Mouse (Mus musculus) brown adipose tissue, adult 24 weeks (tissue): Measurements from ENCODE around the gene Olfr67. TPM values are rescaled to one million over a fixed set of nuclear protein-coding genes. Genes with fewer than 3 reads are reported as not detected.
"Not testable (repeated sequence)": the region's sequence is repeated elsewhere in the genome, so short reads cannot be mapped to it uniquely, and the experiment has no call there.

Experiments
- H3K27ac ChIP-seq: fragments of 200-500 bp; replicated peaks from 2 replicates; pipeline ENCODE4 v1.5.1; 2012; ENCODE audit warnings: low read depth, mild to moderate bottlenecking, low read length
- H3K4me1 ChIP-seq: fragments of 200-500 bp; 2 replicates; pipeline ENCODE4 v1.6.1; 2012; ENCODE audit warnings: low read length, mixed read lengths; ENCODE audit not compliant: control insufficient read depth, insufficient read depth, insufficient read length
- H3K4me3 ChIP-seq: fragments of 200-500 bp; 2 replicates; pipeline ENCODE4 v1.5.1; 2012; ENCODE audit warnings: low read depth, mild to moderate bottlenecking, low read length, moderate library complexity; ENCODE audit not compliant: insufficient read depth
- polyA plus RNA-seq: library from polyadenylated mRNA; stranded (reverse); fragments of >200 nt; gene quantifications from 2 replicates; pipeline ENCODE4 v1.2.4, GENCODE M21; 2012; ENCODE audit not compliant: missing spikeins, insufficient read depth, insufficient read length

Olfr67 gene
- polyA plus RNA-seq, 1 experiment = not detected

DNA sequence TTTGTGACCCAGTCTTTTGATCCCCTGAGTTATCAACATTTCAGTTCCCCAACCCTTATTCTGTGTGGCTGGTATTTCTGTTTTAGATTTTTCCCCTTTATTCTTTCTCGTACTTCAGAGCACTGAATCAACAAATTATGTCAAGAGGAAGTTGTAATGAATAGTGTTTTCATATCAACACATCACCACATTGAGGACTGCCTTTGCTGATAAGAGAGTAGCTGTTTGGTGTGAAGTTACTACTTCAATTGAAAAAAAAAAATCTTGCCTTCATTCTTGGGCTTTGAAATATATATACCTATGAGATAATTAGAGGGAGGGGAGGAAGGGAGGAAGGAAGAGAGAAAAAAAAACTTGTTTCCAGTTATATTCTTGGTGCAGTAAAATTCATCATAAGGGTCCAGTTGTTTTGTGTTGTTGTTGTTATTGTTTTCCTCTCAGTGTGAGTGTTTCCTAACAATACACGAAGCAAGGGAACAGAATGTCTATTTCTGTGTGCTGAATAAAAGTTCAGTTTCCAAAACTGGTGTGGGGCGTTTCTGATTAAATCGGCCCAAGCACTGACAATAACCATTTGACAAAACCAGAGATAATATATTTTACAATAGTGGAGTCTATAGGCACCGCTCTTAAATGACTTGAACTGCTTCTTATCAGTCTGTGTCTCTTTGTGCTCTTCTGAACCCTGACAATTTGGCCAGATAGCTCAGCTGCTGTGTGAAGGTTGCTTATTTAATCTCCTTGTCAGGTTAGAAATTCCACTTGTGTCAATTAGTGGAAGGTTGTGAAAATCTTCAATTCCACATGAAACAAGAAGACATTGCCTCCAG lies 17.6 kb upstream of the Olfr67 start:
- Histone ChIP-seq H3K27ac (no peak overlapping the region), H3K4me3 (no peak overlapping the region), H3K4me1 (no peaks in the 10 kb centered on the region)

DNA sequence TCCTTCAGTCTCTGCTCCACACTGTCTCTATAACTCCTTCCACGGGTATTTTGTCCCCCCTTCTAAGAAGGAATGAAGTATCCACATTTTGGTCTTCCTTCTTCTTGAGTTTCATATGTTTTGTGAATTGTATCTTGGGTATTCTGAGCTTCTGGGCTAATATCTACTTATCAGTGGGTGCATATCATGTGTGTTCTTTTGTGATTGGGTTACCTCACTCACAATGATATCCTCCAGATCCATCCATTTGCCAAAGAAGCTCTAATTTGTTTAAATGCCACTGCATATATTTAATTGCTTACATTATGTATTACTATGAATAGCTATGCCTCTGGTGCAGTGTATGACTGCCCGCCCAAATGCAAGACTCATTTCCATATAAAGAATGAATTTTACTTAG lies 16.5 kb upstream of the Olfr67 start:
- H3K4me3 ChIP-seq, H3K27ac ChIP-seq, H3K4me1 ChIP-seq: not testable (repeated sequence)

DNA sequence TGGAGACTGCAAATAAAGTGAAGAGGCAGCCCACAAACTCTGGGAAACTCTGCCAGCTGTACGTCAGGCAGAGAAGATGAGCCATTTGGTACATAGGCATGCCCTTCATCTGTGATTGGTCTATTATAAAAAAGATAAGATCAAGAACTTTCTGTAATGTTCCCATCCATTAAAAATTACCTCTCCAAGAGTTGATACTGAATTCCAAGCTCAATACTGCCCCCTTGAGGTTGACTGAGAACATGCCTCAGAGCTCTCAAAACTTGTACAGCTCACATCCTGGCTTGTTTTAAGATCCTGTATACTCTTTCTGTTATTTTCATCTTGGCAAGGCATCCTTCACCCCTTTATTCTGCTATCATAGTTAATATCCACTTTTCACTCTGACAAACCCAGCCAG lies 15.2 kb upstream of the Olfr67 start:
- no peaks in the 10 kb centered on the region for H3K4me1 ChIP-seq

DNA sequence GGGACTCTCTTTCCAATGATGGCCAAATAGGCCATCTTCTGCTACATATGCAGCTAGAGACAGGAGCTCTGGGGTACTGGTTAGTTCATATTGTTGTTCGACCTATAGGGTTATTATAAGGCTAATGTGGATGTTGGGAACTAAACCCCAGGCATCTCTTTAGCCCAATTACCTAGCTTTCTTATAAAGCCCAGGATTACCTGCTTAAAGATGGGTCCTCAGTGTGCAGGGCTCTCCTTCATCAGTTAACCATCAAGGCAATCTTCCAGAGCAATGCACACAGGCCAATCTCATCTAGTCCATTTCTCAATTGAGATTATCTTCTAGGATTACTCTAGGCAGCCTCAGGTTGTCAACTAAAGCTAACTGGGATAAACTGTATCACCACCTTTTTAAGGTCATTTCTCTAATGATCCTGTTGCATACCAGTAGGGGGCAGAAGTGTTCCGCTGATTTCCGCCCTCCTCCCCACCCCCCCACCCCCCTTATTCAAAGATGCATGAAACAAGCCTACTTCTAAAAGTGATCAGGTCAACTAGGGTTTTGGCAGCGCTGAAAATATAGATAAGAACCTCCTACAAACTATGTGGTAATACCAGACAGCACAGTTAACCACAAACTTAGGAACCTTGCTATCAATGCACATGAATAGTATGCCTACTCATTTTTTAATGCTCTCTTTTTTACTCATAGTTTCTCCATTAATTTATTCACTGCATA lies 1.2 kb upstream of the Olfr67 start:
- H3K4me3 ChIP-seq = no peak overlapping the region
- H3K27ac ChIP-seq = no peak overlapping the region
- H3K4me1 ChIP-seq = no peaks in the 10 kb centered on the region

More for the DNA sequence above, 15.2 kb upstream of the Olfr67 start:
- Histone ChIP-seq H3K4me3 (no peak overlapping the region), H3K27ac (no peak overlapping the region)

DNA sequence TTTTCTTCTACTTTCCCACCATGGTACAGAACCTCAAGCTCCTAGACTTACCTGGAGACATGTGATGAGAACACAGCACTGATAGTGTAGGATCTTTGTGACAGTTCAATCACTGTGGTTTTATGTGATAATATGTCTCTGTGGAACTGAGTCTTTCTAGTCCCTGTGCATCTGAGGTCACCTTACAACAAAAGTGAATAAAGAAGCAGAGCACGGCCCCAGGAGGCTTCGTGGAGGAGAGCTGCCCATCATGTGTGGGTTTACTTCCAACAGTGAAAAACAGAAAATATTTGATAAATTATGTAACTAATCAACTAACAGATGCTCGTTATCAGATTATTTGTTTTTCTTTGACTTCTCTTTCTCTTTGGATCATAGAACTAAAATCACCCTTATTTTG lies 12.0 kb downstream of the Olfr67 start, which contains the start of gene Olfr68:
TSS of gene Olfr68 (minus strand) at position 101 of the 400 bp plus-strand sequence.
- H3K4me1 ChIP-seq = no peaks in the 10 kb centered on the region
- H3K27ac ChIP-seq = no peak within 1 kb of the TSS
- H3K4me3 ChIP-seq = no peak within 1 kb of the TSS

DNA sequence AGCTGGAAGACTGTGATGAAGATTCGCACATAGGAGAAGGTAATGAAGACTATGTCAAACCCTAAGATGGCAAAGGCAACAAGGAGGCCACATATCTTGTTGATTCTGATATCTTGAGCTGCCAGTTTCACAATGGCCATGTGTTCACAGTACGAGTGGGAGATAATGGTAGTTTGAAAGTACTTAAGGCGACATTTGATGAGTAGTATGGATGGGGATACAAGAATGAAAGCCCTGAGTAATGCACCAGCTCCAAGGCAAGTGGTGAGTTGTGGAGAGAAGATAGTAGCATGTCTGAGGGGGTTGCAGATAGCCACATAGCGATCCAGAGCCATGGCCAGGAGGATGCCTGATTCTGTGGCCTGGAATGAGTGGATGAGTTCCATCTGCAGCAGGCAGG lies 14.0 kb downstream of the Olfr67 start:
- H3K4me1 ChIP-seq, H3K4me3 ChIP-seq, H3K27ac ChIP-seq: not testable (repeated sequence)

DNA sequence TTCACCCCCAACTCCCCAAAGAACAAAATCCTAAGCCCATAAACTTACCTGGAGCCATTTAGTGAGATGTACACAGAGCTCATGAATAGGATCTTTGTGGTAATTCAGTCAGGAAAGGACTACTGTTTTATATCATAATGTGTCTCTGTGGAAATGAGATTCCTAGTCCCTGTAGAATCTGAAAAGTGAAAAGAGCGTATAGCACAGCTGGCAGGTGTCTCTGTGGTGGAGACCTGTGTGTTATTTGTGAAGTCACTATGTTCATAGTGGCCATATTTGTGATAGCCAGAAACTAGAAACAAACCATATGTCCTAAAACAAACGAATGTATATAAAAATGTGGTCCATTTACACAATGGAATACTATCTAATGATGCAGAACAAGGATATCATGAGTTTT lies 20.1 kb downstream of the Olfr67 start, which contains the start of gene Olfr69:
TSS of gene Olfr69 (minus strand) at position 101 of the 400 bp plus-strand sequence.
- Histone ChIP-seq H3K4me3 (no peak within 1 kb of the TSS), H3K27ac (no peak within 1 kb of the TSS), H3K4me1 (no peaks in the 10 kb centered on the region)

DNA sequence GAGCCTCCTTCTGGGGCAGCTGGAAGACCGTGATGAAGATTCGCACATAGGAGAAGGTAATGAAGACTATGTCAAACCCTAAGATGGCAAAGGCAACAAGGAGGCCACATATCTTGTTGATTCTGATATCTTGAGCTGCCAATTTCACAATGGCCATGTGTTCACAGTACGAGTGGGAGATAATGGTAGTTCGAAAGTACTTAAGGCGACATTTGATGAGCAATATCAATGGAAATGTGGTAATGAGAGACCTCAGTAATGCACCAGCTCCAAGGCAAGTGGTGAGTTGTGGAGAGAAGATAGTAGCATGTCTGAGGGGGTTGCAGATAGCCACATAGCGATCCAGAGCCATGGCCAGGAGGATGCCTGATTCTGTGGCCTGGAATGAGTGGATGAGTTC lies 23.9 kb downstream of the Olfr67 start:
- not testable (repeated sequence) for H3K4me1 ChIP-seq, H3K4me3 ChIP-seq, H3K27ac ChIP-seq

DNA sequence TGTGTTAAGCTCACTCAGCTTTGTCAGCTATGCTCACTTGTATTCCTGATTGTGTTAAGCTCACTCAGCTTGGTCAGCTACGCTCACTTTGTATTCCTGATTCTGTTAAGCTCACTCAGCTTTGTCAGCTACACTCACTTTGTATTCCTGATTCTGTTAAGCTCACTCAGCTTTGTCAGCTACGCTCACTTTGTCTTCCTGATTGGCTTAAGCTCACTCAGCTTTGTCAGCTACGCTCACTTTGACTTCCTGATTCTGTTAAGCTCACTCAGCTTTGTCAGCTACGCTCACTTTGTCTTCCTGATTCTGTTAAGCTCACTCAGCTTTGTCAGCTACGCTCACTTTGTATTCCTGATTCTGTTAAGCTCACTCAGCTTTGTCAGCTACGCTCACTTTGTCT lies 29.4 kb downstream of the Olfr67 start:
- not testable (repeated sequence) for H3K27ac ChIP-seq, H3K4me3 ChIP-seq, H3K4me1 ChIP-seq

DNA sequence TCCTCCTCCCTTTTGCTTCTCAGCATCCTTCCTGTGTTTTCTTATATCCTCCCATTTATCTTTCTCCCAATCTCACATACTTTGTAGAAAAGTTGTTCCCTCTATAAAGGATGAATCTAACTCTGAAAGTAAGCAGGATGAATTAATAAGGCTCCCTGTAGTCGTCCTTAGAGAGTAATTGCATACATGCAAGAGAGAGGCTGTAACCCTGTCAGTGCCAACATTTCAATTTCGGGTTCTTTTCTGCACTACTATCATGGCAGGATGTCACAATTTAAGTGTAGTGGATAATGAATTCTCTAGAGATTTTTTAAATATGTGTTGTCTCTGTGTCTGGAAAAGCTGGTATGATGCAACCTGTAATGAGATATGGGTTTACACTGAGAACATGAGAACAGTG lies 34.4 kb downstream of the Olfr67 start, which contains the start of gene Olfr630:
TSS of gene Olfr630 (minus strand) at position 101 of the 400 bp plus-strand sequence.
- H3K27ac ChIP-seq = no peak within 1 kb of the TSS
- no peaks in the 10 kb centered on the region for H3K4me1 ChIP-seq
- H3K4me3 ChIP-seq = no peak within 1 kb of the TSS

DNA sequence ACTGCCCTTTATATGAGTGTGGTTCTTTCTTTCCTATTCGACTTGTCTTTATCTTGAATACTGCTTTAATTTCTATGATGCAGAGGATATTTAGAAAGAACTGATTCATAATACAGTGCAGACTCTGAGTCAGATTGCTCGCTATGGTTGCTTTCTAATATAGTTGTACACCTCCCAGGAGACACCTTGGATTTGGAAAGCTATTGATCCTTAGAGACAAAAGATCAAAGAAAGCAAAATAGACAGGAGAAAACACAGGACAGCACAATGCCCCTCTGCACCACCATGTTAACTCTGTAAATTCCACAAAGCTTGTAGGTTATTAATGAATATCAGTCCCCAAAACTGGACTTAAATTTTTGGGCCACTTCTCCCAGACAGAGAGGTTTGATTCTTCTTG lies 46.8 kb downstream of the Olfr67 start, which contains the start of gene Olfr629:
TSS of gene Olfr629 (minus strand) at position 101 of the 400 bp plus-strand sequence.
- H3K27ac ChIP-seq = no peak within 1 kb of the TSS
- no peaks in the 10 kb centered on the region for H3K4me1 ChIP-seq
- no peak within 1 kb of the TSS for H3K4me3 ChIP-seq

Other genes with a start within 250 kb of the Olfr67 start
- not detected in 2 replicates for gene Olfr612, start 249.1 kb downstream of the Olfr67 start, polyA plus RNA-seq
- not detected in 2 replicates for gene Olfr613, start 243.7 kb downstream of the Olfr67 start, polyA plus RNA-seq
- gene Olfr615, start 235.7 kb downstream of the Olfr67 start, polyA plus RNA-seq = not detected in 2 replicates
- gene Olfr616, start 222.7 kb downstream of the Olfr67 start, polyA plus RNA-seq = not detected in 2 replicates
- gene Olfr617, start 218.8 kb downstream of the Olfr67 start, polyA plus RNA-seq = not detected in 2 replicates
- not detected in 2 replicates for gene Olfr618, start 201.7 kb downstream of the Olfr67 start, polyA plus RNA-seq
- gene Olfr619, start 191.2 kb downstream of the Olfr67 start, polyA plus RNA-seq = not detected in 2 replicates
- gene Olfr620, start 179.3 kb downstream of the Olfr67 start, polyA plus RNA-seq = not detected in 2 replicates
- gene Olfr622, start 149.1 kb downstream of the Olfr67 start, polyA plus RNA-seq = not detected in 2 replicates
- gene Olfr623, start 128.1 kb downstream of the Olfr67 start, polyA plus RNA-seq = not detected in 2 replicates
- not detected in 2 replicates for gene Olfr624, start 120.6 kb downstream of the Olfr67 start, polyA plus RNA-seq
- not detected in 2 replicates for gene Olfr625-ps1, start 109.1 kb downstream of the Olfr67 start, polyA plus RNA-seq
- gene Olfr243, start 77.2 kb downstream of the Olfr67 start, polyA plus RNA-seq = not detected in 2 replicates
- not detected in 2 replicates for gene Olfr628, start 61.4 kb downstream of the Olfr67 start, polyA plus RNA-seq
- gene Olfr629, start 46.9 kb downstream of the Olfr67 start, polyA plus RNA-seq = not detected in 2 replicates
- not detected in 2 replicates for gene Olfr630, start 34.5 kb downstream of the Olfr67 start, polyA plus RNA-seq
- gene Olfr69, start 20.2 kb downstream of the Olfr67 start, polyA plus RNA-seq = not detected in 2 replicates
- gene Olfr68, start 12.1 kb downstream of the Olfr67 start, polyA plus RNA-seq = not detected in 2 replicates
- gene Hbb-bt, start 22.2 kb upstream of the Olfr67 start, polyA plus RNA-seq = 87.6 and 749 TPM in 2 replicates
- gene Hbb-bs, start 36.3 kb upstream of the Olfr67 start, polyA plus RNA-seq = 880 and 4,613 TPM in 2 replicates
- not detected in 2 replicates for gene Hbb-bh2, start 48.7 kb upstream of the Olfr67 start, polyA plus RNA-seq
- gene Hbb-bh1, start 51.3 kb upstream of the Olfr67 start, polyA plus RNA-seq = not detected in 2 replicates
- gene Hbb-y, start 61.4 kb upstream of the Olfr67 start, polyA plus RNA-seq = not detected in 2 replicates
- gene Olfr66, start 94.4 kb upstream of the Olfr67 start, polyA plus RNA-seq = not detected in 2 replicates
- not detected in 2 replicates for gene Olfr64, start 102.7 kb upstream of the Olfr67 start, polyA plus RNA-seq
- gene Olfr65, start 111.7 kb upstream of the Olfr67 start, polyA plus RNA-seq = not detected in 2 replicates
- gene Olfr631, start 137.0 kb upstream of the Olfr67 start, polyA plus RNA-seq = not detected in 2 replicates
- gene Olfr632, start 142.5 kb upstream of the Olfr67 start, polyA plus RNA-seq = not detected in 2 replicates
- gene Olfr633, start 152.6 kb upstream of the Olfr67 start, polyA plus RNA-seq = not detected in 2 replicates
- gene Olfr635, start 179.3 kb upstream of the Olfr67 start, polyA plus RNA-seq = not detected in 2 replicates
- not detected in 2 replicates for gene Olfr638, start 206.9 kb upstream of the Olfr67 start, polyA plus RNA-seq
- gene Olfr639, start 225.5 kb upstream of the Olfr67 start, polyA plus RNA-seq = not detected in 2 replicates
- gene Olfr640, start 233.8 kb upstream of the Olfr67 start, polyA plus RNA-seq = not detected in 2 replicates
- not detected in 2 replicates for gene Olfr641, start 243.6 kb upstream of the Olfr67 start, polyA plus RNA-seq